Mouse (Mus musculus): ENCODE measurements around the gene Itgb1bp1.

GRCm38 (mm10) chr12:21333021-21333420 is 46.9 kb upstream of the Itgb1bp1 start:
- TF ChIP-seq POLR2A (IDR thresholded peaks at IDR 0.05; ENCODE audit: borderline replicate concordance, extremely low read depth, insufficient read depth, insufficient read length, poor library complexity, severe bottlenecking) (no peak), CTCF (IDR thresholded peaks at IDR 0.05; ENCODE audit: borderline replicate concordance, extremely low read depth, insufficient read depth, insufficient read length) (no peak)

All from brain, embryonic 14.5 days (tissue).